Mouse (Mus musculus) embryonic fibroblast, embryonic 13.5 days (primary cell): Measurements from ENCODE around the gene Cic.

Experiments used
- CTCF ChIP-seq: IDR thresholded peaks from 2 replicates; pipeline ENCODE4 v1.5.1; 2011; ENCODE audit warnings: mild to moderate bottlenecking, control low read depth, low read length, moderate library complexity, borderline replicate concordance; ENCODE audit not compliant: insufficient read depth
- POLR2A ChIP-seq: IDR thresholded peaks from 2 replicates; pipeline ENCODE4 v1.6.1; 2011; ENCODE audit warnings: low read depth, mild to moderate bottlenecking, control low read depth, low read length, moderate library complexity

DNA sequence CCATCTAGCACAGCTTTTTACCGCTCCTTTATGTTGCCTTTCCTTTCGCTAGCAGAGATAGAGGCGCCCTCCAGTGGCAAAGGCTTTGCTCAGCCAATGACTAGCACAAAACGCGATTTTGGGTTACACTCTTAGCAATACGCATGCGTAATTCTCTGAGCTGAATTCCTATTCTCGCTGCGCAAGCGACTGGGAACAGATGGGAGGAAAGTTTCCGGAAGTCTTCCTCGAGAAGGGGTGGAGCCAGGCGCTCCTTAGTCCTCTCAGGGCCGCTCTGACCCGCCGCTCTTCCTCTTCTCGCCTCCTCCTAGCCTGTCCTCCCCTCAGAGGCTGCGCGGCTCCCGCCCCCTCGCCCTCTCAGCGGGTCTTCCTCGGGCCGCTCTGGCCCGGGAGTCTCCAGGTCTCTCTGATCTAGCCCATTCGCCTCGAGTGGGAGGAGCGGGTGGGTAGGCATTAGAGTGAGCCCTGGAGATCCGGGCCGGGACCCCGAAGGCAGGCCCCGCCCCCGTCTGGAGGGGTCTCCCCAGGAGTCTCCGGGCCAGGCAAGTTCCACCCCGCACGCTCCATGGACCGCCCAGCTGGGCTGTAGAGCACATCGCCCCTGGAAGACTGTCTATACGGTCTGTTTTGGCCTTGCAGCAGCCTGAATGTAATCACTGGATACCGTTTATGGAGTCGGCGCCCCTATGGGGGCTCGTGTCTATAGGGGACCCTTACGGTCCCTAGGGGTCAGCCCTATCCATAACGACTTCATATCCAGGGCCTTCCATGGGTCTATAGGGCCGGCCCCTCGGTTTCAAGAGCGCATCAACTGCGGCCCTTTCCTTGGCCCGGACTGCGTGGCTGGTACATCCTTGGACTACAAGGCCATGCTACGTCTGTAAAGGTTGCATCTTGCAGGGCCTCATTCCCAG lies 49.3 kb downstream of the Cic start, which contains the start of gene Megf8:
- TF ChIP-seq CTCF (peak; percentile 70; the same call in 1 of the 2 replicates), POLR2A (peak; percentile 66)
